Mouse (Mus musculus) brain, embryonic 14.5 days (tissue): ENCODE data around the gene 1700017D01Rik.

Source experiments
- CTCF ChIP-seq: fragments of 200-500 bp; IDR thresholded peaks from 2 replicates; pipeline ENCODE4 v1.5.1; 2012; ENCODE audit warnings: inconsistent platforms, mild to moderate bottlenecking, moderate library complexity, borderline replicate concordance; ENCODE audit not compliant: insufficient read depth, insufficient read length; ENCODE audit errors: extremely low read depth
- POLR2A ChIP-seq: fragments of 200-500 bp; IDR thresholded peaks from 2 replicates; pipeline ENCODE4 v1.6.1; 2012; ENCODE audit warnings: mild to moderate bottlenecking, inconsistent platforms, borderline replicate concordance; ENCODE audit not compliant: poor library complexity, insufficient read depth, insufficient read length, severe bottlenecking; ENCODE audit errors: extremely low read depth

- TF ChIP-seq POLR2A (no peak), CTCF (no peak)
These were observed 80.4 kb downstream of the 1700017D01Rik start for GRCm38 (mm10) chr19:11050286-11050685.
